Mouse (Mus musculus) embryonic facial prominence, embryonic 13.5 days (tissue): ENCODE results near the gene Zfp609. TPM values are rescaled to one million over a fixed set of nuclear protein-coding genes. Genes with fewer than 3 reads are reported as not detected.

Experiments used
- ATAC-seq: fragments of 200-750 bp; cut with Nextera tagmentation; 2 replicates; pipeline ENCODE4 v1.8.0; 2017; ENCODE audit warnings: low read depth; ENCODE audit not compliant: insufficient number of reproducible peaks, insufficient read depth, low FRiP score, low TSS enrichment
- H3K27ac ChIP-seq: fragments of 300-500 bp; sonication (generic); 2 replicates; pipeline ENCODE4 v1.5.1; 2015; ENCODE audit warnings: moderate library complexity, mild to moderate bottlenecking, inconsistent platforms
- H3K27me3 ChIP-seq: fragments of 300-500 bp; sonication (generic); 2 replicates; pipeline ENCODE4 v1.6.1; 2015; ENCODE audit warnings: mild to moderate bottlenecking, inconsistent platforms
- H3K36me3 ChIP-seq: fragments of 300-500 bp; sonication (generic); 2 replicates; pipeline ENCODE4 v1.6.1; 2015; ENCODE audit warnings: mild to moderate bottlenecking, inconsistent platforms
- H3K4me1 ChIP-seq: fragments of 300-500 bp; sonication (generic); 2 replicates; pipeline ENCODE4 v1.6.1; 2015; ENCODE audit warnings: inconsistent platforms
- H3K4me2 ChIP-seq: fragments of 300-500 bp; sonication (generic); 2 replicates; pipeline ENCODE4 v1.6.1; 2015; ENCODE audit warnings: moderate library complexity, mild to moderate bottlenecking, inconsistent platforms
- H3K4me3 ChIP-seq: fragments of 300-500 bp; sonication (generic); 2 replicates; pipeline ENCODE4 v1.5.1; 2015; ENCODE audit warnings: mild to moderate bottlenecking, inconsistent platforms
- H3K9ac ChIP-seq: fragments of 300-500 bp; sonication (generic); 2 replicates; pipeline ENCODE4 v1.6.1; 2015; ENCODE audit warnings: mild to moderate bottlenecking, inconsistent platforms
- H3K9me3 ChIP-seq: fragments of 300-500 bp; sonication (generic); 2 replicates; pipeline ENCODE4 v1.6.1; 2016; ENCODE audit warnings: inconsistent platforms
- WGBS: fragments of 180-500 bp; shearing (Covaris S2); methylation state at CpG from one replicate; pipeline ENCODE4 v1.1.7; 2015; ENCODE audit warnings: mixed read lengths; 5-methylcytosine and 5-hydroxymethylcytosine counted together
- polyA plus RNA-seq: library from polyadenylated mRNA; unstranded; fragments of >200 nt; fragmentation: Nextera tagmentation; extraction: Ambion mirVana; gene quantifications from 2 replicates; pipeline ENCODE4 v1.2.1, GENCODE M21; 2015

The Zfp609 gene
- polyA plus RNA-seq, 1 experiment from 2014 or later = 7.2 TPM

- H3K27me3 ChIP-seq = no peaks in the 10 kb centered on the region
- H3K9me3 ChIP-seq = no peaks in the 10 kb centered on the region
- H3K4me3 ChIP-seq = no peak overlapping the region
- peaks cover 3% of the 10 kb centered on the region; the same call in 1 of the 2 replicates for H3K36me3 ChIP-seq
- WGBS = 58% methylated on average over 2 of the region's 2 CpGs
- H3K27ac ChIP-seq = no peak overlapping the region; the same call in 1 of the 2 replicates
- no peak overlapping the region for H3K4me2 ChIP-seq
- ATAC-seq = no peak
- H3K9ac ChIP-seq = no peak overlapping the region
- no peaks in the 10 kb centered on the region for H3K4me1 ChIP-seq
These were observed 14.5 kb downstream of the Zfp609 start for GRCm38 (mm10) chr9:65812841-65813240.

GRCm38 (mm10) chr9:65811784-65812183, 15.6 kb downstream of the Zfp609 start:
- WGBS = 81% methylated on average over 1 of the region's 1 CpGs
- no peak for ATAC-seq
- H3K9ac ChIP-seq = no peak overlapping the region
- no peak overlapping the region for H3K4me3 ChIP-seq
- H3K4me2 ChIP-seq = no peak overlapping the region
- H3K4me1 ChIP-seq = no peaks in the 10 kb centered on the region
- no peaks in the 10 kb centered on the region for H3K9me3 ChIP-seq
- H3K27ac ChIP-seq = no peak overlapping the region
- no peaks in the 10 kb centered on the region for H3K27me3 ChIP-seq
- H3K36me3 ChIP-seq = peaks cover 3% of the 10 kb centered on the region; the same call in 1 of the 2 replicates

DNA sequence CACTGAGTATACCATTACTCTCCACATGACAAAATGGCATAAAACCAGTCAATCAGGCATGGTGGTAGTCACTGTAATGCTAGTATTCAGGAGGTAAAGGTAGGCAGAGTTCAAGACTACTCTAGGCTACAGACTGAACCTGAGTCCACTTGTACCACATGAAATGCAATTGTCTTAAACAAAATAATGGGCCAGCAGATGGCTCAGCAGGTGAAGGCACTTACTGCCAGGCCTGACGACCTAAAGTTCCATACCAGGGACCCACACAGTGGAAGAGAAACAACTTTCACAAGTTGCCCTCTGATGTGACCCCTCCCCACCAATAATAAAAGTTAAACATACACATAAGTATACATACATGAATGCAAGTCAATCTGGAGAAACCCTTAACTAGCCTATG, 19.5 kb downstream of the Zfp609 start:
- no peak for ATAC-seq

DNA sequence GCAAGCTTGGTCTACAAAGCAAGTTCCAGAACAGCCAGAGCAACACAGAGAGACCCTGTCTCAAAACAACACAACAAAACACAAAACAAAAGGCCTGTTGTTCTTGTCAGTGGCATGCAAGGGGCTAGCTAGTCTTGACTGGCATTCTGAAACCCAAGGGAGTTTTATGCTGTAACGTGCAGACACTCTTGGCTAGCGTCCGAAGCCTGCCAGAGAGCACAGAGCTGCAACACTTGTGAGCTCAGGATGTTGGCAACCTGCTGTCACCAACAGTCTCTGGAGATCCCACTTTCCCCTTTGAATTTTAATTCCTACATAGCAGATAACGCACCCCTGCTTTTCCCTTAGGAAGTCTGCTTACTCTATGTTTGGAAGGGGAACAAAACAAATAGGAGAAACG, 20.1 kb downstream of the Zfp609 start:
- 52% methylated on average over 5 of the region's 5 CpGs for WGBS

More for the DNA sequence above, 19.5 kb downstream of the Zfp609 start:
- H3K4me2 ChIP-seq = no peak overlapping the region
- H3K9me3 ChIP-seq = no peaks in the 10 kb centered on the region
- no peak overlapping the region for H3K27ac ChIP-seq
- no peak overlapping the region for H3K4me3 ChIP-seq
- H3K9ac ChIP-seq = no peak overlapping the region
- no peaks in the 10 kb centered on the region for H3K4me1 ChIP-seq
- H3K27me3 ChIP-seq = no peaks in the 10 kb centered on the region
- no peaks in the 10 kb centered on the region for H3K36me3 ChIP-seq
- WGBS = 91% methylated on average over 1 of the region's 1 CpGs

GRCm38 (mm10) chr9:65799770-65800169, 27.6 kb downstream of the Zfp609 start:
- Histone ChIP-seq H3K9ac (no peak overlapping the region), H3K4me1 (peaks cover 12% of the 10 kb centered on the region), H3K27me3 (no peaks in the 10 kb centered on the region), H3K9me3 (no peaks in the 10 kb centered on the region), H3K36me3 (peaks cover 8% of the 10 kb centered on the region; the same call in 1 of the 2 replicates), H3K4me3 (no peak overlapping the region), H3K4me2 (no peak overlapping the region), H3K27ac (no peak overlapping the region)
- WGBS = 55% methylated on average over 4 of the region's 4 CpGs
- no peak for ATAC-seq

More for the DNA sequence above, 20.1 kb downstream of the Zfp609 start:
- no peak overlapping the region for H3K27ac ChIP-seq
- H3K4me2 ChIP-seq = no peak overlapping the region
- no peaks in the 10 kb centered on the region for H3K27me3 ChIP-seq
- H3K36me3 ChIP-seq = no peaks in the 10 kb centered on the region
- no peak overlapping the region for H3K9ac ChIP-seq
- no peak overlapping the region for H3K4me3 ChIP-seq
- ATAC-seq = no peak
- H3K4me1 ChIP-seq = no peaks in the 10 kb centered on the region
- no peaks in the 10 kb centered on the region for H3K9me3 ChIP-seq

- Histone ChIP-seq H3K9ac (no peak overlapping the region), H3K4me3 (no peak overlapping the region), H3K36me3 (peaks cover 14% of the 10 kb centered on the region), H3K27ac (no peak overlapping the region), H3K4me2 (no peak overlapping the region), H3K9me3 (no peaks in the 10 kb centered on the region), H3K27me3 (no peaks in the 10 kb centered on the region), H3K4me1 (peaks cover 34% of the 10 kb centered on the region)
- 89% methylated on average over 2 of the region's 2 CpGs for WGBS
- ATAC-seq = no peak
These were observed 31.7 kb downstream of the Zfp609 start for GRCm38 (mm10) chr9:65795651-65796050.

- WGBS = 75% methylated on average over 7 of the region's 7 CpGs
- no peak overlapping the region for H3K4me2 ChIP-seq
- H3K9ac ChIP-seq = no peak overlapping the region
These were observed 33.1 kb downstream of the Zfp609 start for GRCm38 (mm10) chr9:65794313-65794712.

DNA sequence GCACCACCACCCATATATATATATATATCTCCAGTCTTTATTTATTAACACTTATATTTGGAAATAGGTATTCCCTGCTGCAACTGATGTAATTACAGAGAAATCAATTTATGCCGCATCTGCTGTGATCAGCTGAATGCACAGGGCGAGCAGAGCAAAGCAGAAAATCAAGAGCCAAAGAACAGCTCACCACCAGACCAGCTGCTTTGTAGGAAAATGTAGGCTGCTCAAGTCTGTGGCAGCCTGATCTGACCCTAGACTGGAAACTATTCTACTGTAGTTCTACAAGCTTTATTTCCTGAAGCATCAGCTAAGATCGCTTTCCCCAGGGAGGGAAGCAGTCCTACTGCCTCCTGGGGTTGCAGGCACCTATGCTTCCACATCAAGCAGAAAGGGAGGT, 33.9 kb downstream of the Zfp609 start:
- Histone ChIP-seq H3K9ac (no peak overlapping the region), H3K36me3 (peaks cover 14% of the 10 kb centered on the region), H3K9me3 (no peaks in the 10 kb centered on the region), H3K4me1 (peaks cover 33% of the 10 kb centered on the region), H3K4me3 (no peak overlapping the region), H3K27me3 (no peaks in the 10 kb centered on the region), H3K27ac (no peak overlapping the region), H3K4me2 (no peak overlapping the region)
- no peak for ATAC-seq
- 81% methylated on average over 3 of the region's 3 CpGs for WGBS

More at GRCm38 (mm10) chr9:65794313-65794712, 33.1 kb downstream of the Zfp609 start:
- Histone ChIP-seq H3K4me3 (no peak overlapping the region), H3K36me3 (peaks cover 14% of the 10 kb centered on the region), H3K4me1 (peaks cover 33% of the 10 kb centered on the region), H3K9me3 (no peaks in the 10 kb centered on the region), H3K27me3 (no peaks in the 10 kb centered on the region), H3K27ac (no peak overlapping the region)
- ATAC-seq = no peak

DNA sequence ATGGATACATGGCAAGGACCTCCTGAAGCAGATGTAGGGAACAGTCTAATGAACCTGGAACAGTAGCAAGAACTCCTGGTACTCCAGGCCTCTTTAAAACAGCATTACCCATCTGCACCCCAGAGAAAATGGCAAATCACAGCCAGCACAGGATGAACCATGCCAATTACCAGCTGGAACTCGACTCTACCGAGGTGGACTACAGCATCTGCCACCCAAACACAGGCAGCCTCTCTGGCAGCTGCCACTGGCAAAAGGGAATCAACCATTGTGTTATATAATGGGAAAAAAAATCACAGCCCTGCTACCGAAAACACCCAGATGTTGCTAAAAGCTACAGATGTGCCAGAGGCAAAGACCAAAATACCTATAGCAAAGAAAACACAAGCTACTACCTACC, 34.3 kb downstream of the Zfp609 start:
- H3K4me3 ChIP-seq = no peak overlapping the region
- H3K4me1 ChIP-seq = peaks cover 33% of the 10 kb centered on the region
- ATAC-seq = no peak
- H3K9ac ChIP-seq = no peak overlapping the region
- no peak overlapping the region for H3K27ac ChIP-seq
- H3K27me3 ChIP-seq = no peaks in the 10 kb centered on the region
- peaks cover 14% of the 10 kb centered on the region for H3K36me3 ChIP-seq
- 58% methylated on average over 3 of the region's 3 CpGs for WGBS
- no peak overlapping the region for H3K4me2 ChIP-seq
- H3K9me3 ChIP-seq = no peaks in the 10 kb centered on the region

DNA sequence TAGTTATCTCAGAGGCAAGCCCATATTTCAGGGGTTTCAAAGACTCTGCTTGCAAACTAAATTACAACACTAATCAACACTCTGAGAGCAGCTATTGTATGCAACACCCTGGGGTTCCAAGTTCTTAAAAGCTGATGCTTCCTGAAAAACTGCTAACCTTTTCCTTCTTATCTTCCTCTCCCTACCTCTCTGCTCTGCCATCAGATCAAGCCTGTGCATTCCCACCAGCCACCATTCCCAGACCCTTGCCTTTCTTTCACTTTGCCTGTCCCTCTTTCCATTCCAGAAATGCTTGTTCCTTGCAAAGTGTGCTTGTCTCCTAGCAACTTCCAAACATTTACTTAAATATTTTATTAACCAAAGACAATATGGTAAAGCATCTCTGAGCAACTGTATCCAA, 35.5 kb downstream of the Zfp609 start:
- peaks cover 14% of the 10 kb centered on the region for H3K36me3 ChIP-seq

DNA sequence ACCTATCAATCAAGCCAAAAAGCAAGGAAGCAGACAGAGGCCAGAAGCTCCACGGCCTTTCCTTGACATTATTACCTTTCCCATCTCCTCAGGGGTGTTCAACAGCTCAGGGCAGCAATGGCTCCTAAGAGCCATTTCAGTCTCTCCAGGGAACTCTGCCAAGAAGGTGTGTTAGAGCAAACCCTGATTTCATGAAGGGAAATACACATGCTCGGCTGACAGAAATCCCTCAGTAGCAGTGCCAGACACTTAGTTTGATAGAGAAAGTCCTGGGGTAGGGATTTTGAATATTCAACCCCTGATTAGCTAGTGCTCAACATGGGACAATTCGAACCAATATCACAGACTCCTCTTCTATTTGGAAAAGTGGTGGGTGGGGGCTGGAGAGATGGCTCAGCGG, 36.3 kb downstream of the Zfp609 start:
- H3K36me3 ChIP-seq = peaks cover 14% of the 10 kb centered on the region
- H3K27me3 ChIP-seq = no peaks in the 10 kb centered on the region
- no peak overlapping the region for H3K27ac ChIP-seq
- H3K9ac ChIP-seq = no peak overlapping the region
- no peak overlapping the region for H3K4me2 ChIP-seq
- no peak overlapping the region for H3K4me3 ChIP-seq
- peaks cover 40% of the 10 kb centered on the region for H3K4me1 ChIP-seq
- no peaks in the 10 kb centered on the region for H3K9me3 ChIP-seq
- 87% methylated on average over 4 of the region's 4 CpGs for WGBS
- ATAC-seq = no peak

More for the DNA sequence above, 35.5 kb downstream of the Zfp609 start:
- Histone ChIP-seq H3K4me1 (peaks cover 42% of the 10 kb centered on the region), H3K4me3 (no peak overlapping the region), H3K9ac (no peak overlapping the region), H3K4me2 (no peak overlapping the region), H3K27me3 (no peaks in the 10 kb centered on the region), H3K27ac (no peak overlapping the region), H3K9me3 (no peaks in the 10 kb centered on the region)
- no peak for ATAC-seq

DNA sequence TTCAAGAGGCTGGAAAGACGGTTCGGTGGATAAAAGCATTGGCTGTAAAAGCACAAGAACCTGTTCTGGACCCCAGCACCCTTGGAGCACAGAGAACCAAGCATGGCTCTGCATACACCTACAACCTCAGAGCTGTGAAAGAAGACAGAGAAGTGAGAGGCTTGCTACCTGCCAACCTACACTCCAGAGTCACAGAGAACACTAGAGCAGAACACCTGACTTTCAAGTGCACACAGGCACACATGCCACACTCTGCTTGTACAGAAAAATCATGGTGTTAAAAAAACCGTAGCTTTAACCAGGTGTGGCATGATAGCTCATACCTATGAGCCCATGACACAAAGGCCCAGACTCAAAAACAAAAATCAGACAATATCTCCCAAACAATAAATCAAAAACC, 37.6 kb downstream of the Zfp609 start:
- 93% methylated on average over 3 of the region's 3 CpGs for WGBS
- peaks cover 35% of the 10 kb centered on the region for H3K4me1 ChIP-seq
- no peak overlapping the region for H3K4me2 ChIP-seq
- no peak overlapping the region for H3K27ac ChIP-seq
- H3K36me3 ChIP-seq = peaks cover 6% of the 10 kb centered on the region
- no peaks in the 10 kb centered on the region for H3K9me3 ChIP-seq
- no peaks in the 10 kb centered on the region for H3K27me3 ChIP-seq
- no peak overlapping the region for H3K4me3 ChIP-seq
- no peak overlapping the region for H3K9ac ChIP-seq
- no peak for ATAC-seq

GRCm38 (mm10) chr9:65788556-65788955, 38.8 kb downstream of the Zfp609 start:
- WGBS = 59% methylated on average over 4 of the region's 4 CpGs
- ATAC-seq = no peak
- no peak overlapping the region for H3K9ac ChIP-seq
- H3K4me3 ChIP-seq = no peak overlapping the region
- peaks cover 34% of the 10 kb centered on the region for H3K4me1 ChIP-seq
- no peaks in the 10 kb centered on the region for H3K9me3 ChIP-seq
- no peak overlapping the region for H3K4me2 ChIP-seq
- no peaks in the 10 kb centered on the region; the same call in 1 of the 2 replicates for H3K36me3 ChIP-seq
- H3K27ac ChIP-seq = no peak overlapping the region
- H3K27me3 ChIP-seq = no peaks in the 10 kb centered on the region
